Mouse (Mus musculus) lung, embryonic 16.5 days (tissue): ENCODE measurements around the gene Pnkd. TPM values are rescaled to one million over a fixed set of nuclear protein-coding genes. Genes with fewer than 3 reads are reported as not detected.

Experiments
- ATAC-seq: fragments of 200-750 bp; cut with Nextera tagmentation; 2 replicates; pipeline ENCODE4 v1.8.0; 2017; ENCODE audit warnings: low read depth, mild to moderate bottlenecking, moderate library complexity
- H3K27ac ChIP-seq: fragments of 300-500 bp; sonication (generic); 2 replicates; pipeline ENCODE4 v1.5.1; 2014; ENCODE audit warnings: mild to moderate bottlenecking, control low read depth, low read length
- H3K27me3 ChIP-seq: fragments of 300-500 bp; sonication (generic); 2 replicates; pipeline ENCODE4 v1.6.1; 2014; ENCODE audit warnings: low read depth, low read length, mixed read lengths; ENCODE audit not compliant: control insufficient read depth, insufficient read depth
- H3K36me3 ChIP-seq: fragments of 300-500 bp; sonication (generic); 2 replicates; pipeline ENCODE4 v1.6.1; 2014; ENCODE audit warnings: low read length; ENCODE audit not compliant: control insufficient read depth, insufficient read depth
- H3K4me1 ChIP-seq: fragments of 300-500 bp; sonication (generic); replicated peaks from 2 replicates; pipeline ENCODE4 v1.6.1; 2014; ENCODE audit warnings: low read length, mixed read lengths; ENCODE audit not compliant: control insufficient read depth, insufficient read depth
- H3K4me2 ChIP-seq: fragments of 300-500 bp; sonication (generic); 2 replicates; pipeline ENCODE4 v1.6.1; 2014; ENCODE audit warnings: low read depth, low read length, control low read depth
- H3K4me3 ChIP-seq: fragments of 300-500 bp; sonication (generic); 2 replicates; pipeline ENCODE4 v1.5.1; 2014; ENCODE audit warnings: mild to moderate bottlenecking, low read length, control low read depth
- H3K9ac ChIP-seq: fragments of 300-500 bp; sonication (generic); 2 replicates; pipeline ENCODE4 v1.6.1; 2014; ENCODE audit warnings: low read length, control low read depth
- H3K9me3 ChIP-seq: fragments of 300-500 bp; sonication (generic); 2 replicates; pipeline ENCODE4 v1.6.1; 2016; ENCODE audit warnings: low read length; ENCODE audit not compliant: control insufficient read depth
- WGBS: fragments of 180-500 bp; shearing (Covaris S2); extraction: QIAGEN DNeasy Blood & Tissue Kit; methylation state at CpG from one replicate; pipeline ENCODE4 v1.1.7; 2014; 5-methylcytosine and 5-hydroxymethylcytosine counted together
- polyA plus RNA-seq: library from polyadenylated mRNA; unstranded; fragments of >200 nt; fragmentation: Nextera tagmentation; extraction: Ambion mirVana; gene quantifications from 2 replicates; pipeline ENCODE4 v1.2.1, GENCODE M21; 2015

Gene Pnkd
- polyA plus RNA-seq, 1 experiment from 2014 or later: 123 TPM

- 0 out of 2 replicates have a peak, but pooled peaks cover 7% of the 10 kb centered on the region for H3K36me3 ChIP-seq
- WGBS: 72% methylated on average over 5 of the region's 5 CpGs
- no peak overlapping the region for H3K4me3 ChIP-seq
- no peak overlapping the region for H3K4me2 ChIP-seq
- no peaks in the 10 kb centered on the region for H3K9me3 ChIP-seq
- H3K27me3 ChIP-seq: no peaks in the 10 kb centered on the region
- no peaks in the 10 kb centered on the region for H3K4me1 ChIP-seq
- ATAC-seq: no peak
- H3K27ac ChIP-seq: no peak overlapping the region
- H3K9ac ChIP-seq: no peak overlapping the region
These were observed 67.9 kb downstream of the Pnkd start for GRCm38 (mm10) chr1:74352532-74353096.

- no peak overlapping the region for H3K4me2 ChIP-seq
- no peak overlapping the region for H3K9ac ChIP-seq
- no peaks in the 10 kb centered on the region for H3K27me3 ChIP-seq
- no peak overlapping the region for H3K27ac ChIP-seq
- no peaks in the 10 kb centered on the region for H3K9me3 ChIP-seq
- H3K36me3 ChIP-seq: 0 out of 2 replicates have a peak, but pooled peaks cover 7% of the 10 kb centered on the region
- WGBS: 87% methylated on average over 9 of the region's 9 CpGs
- no peak overlapping the region for H3K4me3 ChIP-seq
- ATAC-seq: no peak
- no peaks in the 10 kb centered on the region for H3K4me1 ChIP-seq
These were observed 68.9 kb downstream of the Pnkd start for GRCm38 (mm10) chr1:74353453-74354229.

- H3K4me1 ChIP-seq: no peaks in the 10 kb centered on the region
- H3K4me3 ChIP-seq: no peak overlapping the region
- no peak for ATAC-seq
- H3K36me3 ChIP-seq: no peaks in the 10 kb centered on the region
- H3K9me3 ChIP-seq: no peaks in the 10 kb centered on the region
- H3K9ac ChIP-seq: no peak overlapping the region
- H3K27ac ChIP-seq: no peak overlapping the region
- no peaks in the 10 kb centered on the region for H3K27me3 ChIP-seq
- no peak overlapping the region for H3K4me2 ChIP-seq
These were observed 72.8 kb downstream of the Pnkd start for GRCm38 (mm10) chr1:74357531-74357930.

GRCm38 (mm10) chr1:74359952-74360517, 75.3 kb downstream of the Pnkd start:
- Histone ChIP-seq H3K9ac (no peak overlapping the region), H3K9me3 (no peaks in the 10 kb centered on the region), H3K27me3 (no peaks in the 10 kb centered on the region), H3K4me2 (no peak overlapping the region), H3K4me1 (no peaks in the 10 kb centered on the region), H3K36me3 (no peaks in the 10 kb centered on the region), H3K4me3 (no peak overlapping the region), H3K27ac (no peak overlapping the region)
- WGBS: 73% methylated on average over 5 of the region's 5 CpGs
- ATAC-seq: no peak

- 0% methylated on average over 2 of the region's 2 CpGs for WGBS
These were observed 77.1 kb downstream of the Pnkd start, which contains the start of gene Catip for GRCm38 (mm10) chr1:74361812-74362211. Catip (plus strand) TSS chr1:74362108.

GRCm38 (mm10) chr1:74362325-74363229, 77.8 kb downstream of the Pnkd start:
- peak; percentile 34 for ATAC-seq
- H3K4me2 ChIP-seq: no peak overlapping the region

More at GRCm38 (mm10) chr1:74361812-74362211, 77.1 kb downstream of the Pnkd start, which contains the start of gene Catip:
- no peak within 1 kb of the TSS for H3K27ac ChIP-seq
- no peak within 1 kb of the TSS for H3K4me2 ChIP-seq
- H3K9ac ChIP-seq: no peak within 1 kb of the TSS
- H3K9me3 ChIP-seq: no peaks in the 10 kb centered on the region
- H3K36me3 ChIP-seq: no peaks in the 10 kb centered on the region
- H3K27me3 ChIP-seq: no peaks in the 10 kb centered on the region
- H3K4me1 ChIP-seq: no peaks in the 10 kb centered on the region
- ATAC-seq: peak; percentile 76
- no peak within 1 kb of the TSS for H3K4me3 ChIP-seq

GRCm38 (mm10) chr1:74363437-74363836, 78.7 kb downstream of the Pnkd start:
- Histone ChIP-seq H3K27ac (no peak overlapping the region), H3K4me3 (no peak overlapping the region), H3K9ac (no peak overlapping the region), H3K9me3 (no peaks in the 10 kb centered on the region), H3K36me3 (no peaks in the 10 kb centered on the region), H3K27me3 (no peaks in the 10 kb centered on the region), H3K4me1 (peaks cover 6% of the 10 kb centered on the region), H3K4me2 (no peak overlapping the region)
- 0 out of 2 replicates have a peak, but pooled peaks have one; percentile 3 for ATAC-seq
- 57% methylated on average over 5 of the region's 5 CpGs for WGBS

More at GRCm38 (mm10) chr1:74362325-74363229, 77.8 kb downstream of the Pnkd start:
- no peaks in the 10 kb centered on the region for H3K36me3 ChIP-seq
- no peak overlapping the region for H3K27ac ChIP-seq
- peaks cover under 1% of the 10 kb centered on the region; the same call in 1 of the 2 replicates for H3K4me1 ChIP-seq
- H3K9me3 ChIP-seq: no peaks in the 10 kb centered on the region
- WGBS: 48% methylated on average over 17 of the region's 17 CpGs
- H3K27me3 ChIP-seq: no peaks in the 10 kb centered on the region
- H3K4me3 ChIP-seq: no peak overlapping the region
- H3K9ac ChIP-seq: no peak overlapping the region

- Histone ChIP-seq H3K27ac (no peak overlapping the region), H3K4me3 (no peak overlapping the region), H3K36me3 (no peaks in the 10 kb centered on the region), H3K9me3 (no peaks in the 10 kb centered on the region), H3K27me3 (no peaks in the 10 kb centered on the region), H3K9ac (no peak overlapping the region), H3K4me2 (no peak overlapping the region), H3K4me1 (peaks cover 6% of the 10 kb centered on the region)
- WGBS: 55% methylated on average over 8 of the region's 8 CpGs
- no peak for ATAC-seq
These were observed 79.5 kb downstream of the Pnkd start for GRCm38 (mm10) chr1:74364270-74364669.
